Mouse (Mus musculus) forebrain, embryonic 15.5 days (tissue): ENCODE results near the gene Tex14. TPM values are rescaled to one million over a fixed set of nuclear protein-coding genes. Genes with fewer than 3 reads are reported as not detected.

ENCODE experiments used
- ATAC-seq: fragments of 200-750 bp; cut with Nextera tagmentation; replicated peaks from 2 replicates; pipeline ENCODE4 v1.8.0; 2017; ENCODE audit warnings: mild to moderate bottlenecking, moderate TSS enrichment, moderate library complexity
- H3K27ac ChIP-seq: fragments of 300-500 bp; sonication (generic); replicated peaks from 2 replicates; pipeline ENCODE4 v1.5.1; 2015; ENCODE audit warnings: mild to moderate bottlenecking, inconsistent platforms
- H3K27me3 ChIP-seq: fragments of 300-500 bp; sonication (generic); 2 replicates; pipeline ENCODE4 v1.6.1; 2015; ENCODE audit warnings: inconsistent platforms
- H3K36me3 ChIP-seq: fragments of 300-500 bp; sonication (generic); 2 replicates; pipeline ENCODE4 v1.6.1; 2015; ENCODE audit warnings: mild to moderate bottlenecking, inconsistent platforms
- H3K4me1 ChIP-seq: fragments of 300-500 bp; sonication (generic); 2 replicates; pipeline ENCODE4 v1.6.1; 2015; ENCODE audit warnings: inconsistent platforms
- H3K4me2 ChIP-seq: fragments of 300-500 bp; sonication (generic); replicated peaks from 2 replicates; pipeline ENCODE4 v1.6.1; 2015; ENCODE audit warnings: mild to moderate bottlenecking, inconsistent platforms
- H3K4me3 ChIP-seq: fragments of 300-500 bp; sonication (generic); 2 replicates; pipeline ENCODE4 v1.5.1; 2015; ENCODE audit warnings: mild to moderate bottlenecking, inconsistent platforms
- H3K9ac ChIP-seq: fragments of 300-500 bp; sonication (generic); replicated peaks from 2 replicates; pipeline ENCODE4 v1.6.1; 2015; ENCODE audit warnings: mild to moderate bottlenecking, inconsistent platforms
- H3K9me3 ChIP-seq: fragments of 300-500 bp; sonication (generic); 2 replicates; pipeline ENCODE4 v1.6.1; 2016; ENCODE audit warnings: inconsistent platforms
- WGBS: fragments of 180-500 bp; shearing (Covaris S2); methylation state at CpG from one replicate; pipeline ENCODE4 v1.1.7; 2015; ENCODE audit warnings: mixed read lengths; 5-methylcytosine and 5-hydroxymethylcytosine counted together
- polyA plus RNA-seq: library from polyadenylated mRNA; unstranded; fragments of >200 nt; fragmentation: Nextera tagmentation; extraction: Ambion mirVana; gene quantifications from 2 replicates; pipeline ENCODE4 v1.2.1, GENCODE M21; 2015

Tex14 gene
- polyA plus RNA-seq, 1 experiment from 2014 or later: not detected

- H3K27ac ChIP-seq: no peak overlapping the region
- no peaks in the 10 kb centered on the region for H3K36me3 ChIP-seq
- H3K4me2 ChIP-seq: no peak overlapping the region
- no peak overlapping the region for H3K4me3 ChIP-seq
- no peak for ATAC-seq
- no peak overlapping the region for H3K9ac ChIP-seq
- peaks cover 4% of the 10 kb centered on the region; the same call in 1 of the 2 replicates for H3K4me1 ChIP-seq
- H3K27me3 ChIP-seq: no peaks in the 10 kb centered on the region
- 84% methylated on average over 6 of the region's 6 CpGs for WGBS
- no peaks in the 10 kb centered on the region for H3K9me3 ChIP-seq
These were observed 178.6 kb downstream of the Tex14 start for GRCm38 (mm10) chr11:87583291-87584034.

- 91% methylated on average over 10 of the region's 10 CpGs for WGBS
- Histone ChIP-seq H3K27ac (no peak overlapping the region), H3K9ac (no peak overlapping the region), H3K27me3 (no peaks in the 10 kb centered on the region), H3K4me2 (no peak overlapping the region), H3K4me1 (peaks cover 7% of the 10 kb centered on the region), H3K9me3 (no peaks in the 10 kb centered on the region), H3K4me3 (no peak overlapping the region), H3K36me3 (no peaks in the 10 kb centered on the region)
- no peak for ATAC-seq
These were observed 180.0 kb downstream of the Tex14 start for GRCm38 (mm10) chr11:87584711-87585505.

GRCm38 (mm10) chr11:87587211-87587874 lies 182.5 kb downstream of the Tex14 start:
- no peak overlapping the region for H3K4me3 ChIP-seq
- H3K27ac ChIP-seq: no peak overlapping the region
- peaks cover 17% of the 10 kb centered on the region for H3K4me1 ChIP-seq
- no peak overlapping the region for H3K4me2 ChIP-seq
- H3K36me3 ChIP-seq: no peaks in the 10 kb centered on the region
- no peaks in the 10 kb centered on the region for H3K27me3 ChIP-seq
- no peak overlapping the region for H3K9ac ChIP-seq
- H3K9me3 ChIP-seq: no peaks in the 10 kb centered on the region
- no peak for ATAC-seq
- 94% methylated on average over 5 of the region's 5 CpGs for WGBS

GRCm38 (mm10) chr11:87589605-87590004 lies 184.7 kb downstream of the Tex14 start:
- H3K4me3 ChIP-seq: no peak overlapping the region
- H3K4me1 ChIP-seq: peaks cover 34% of the 10 kb centered on the region
- no peak overlapping the region for H3K27ac ChIP-seq
- no peaks in the 10 kb centered on the region for H3K9me3 ChIP-seq
- H3K4me2 ChIP-seq: 0 out of 2 replicates have a peak overlapping the region, but pooled peaks have one; percentile 91
- H3K9ac ChIP-seq: no peak overlapping the region
- no peaks in the 10 kb centered on the region for H3K27me3 ChIP-seq
- no peak for ATAC-seq
- whole genome bisulfite sequencing: 95% methylated on average over 8 of the region's 8 CpGs
- no peaks in the 10 kb centered on the region for H3K36me3 ChIP-seq

GRCm38 (mm10) chr11:87590841-87591525 lies 186.1 kb downstream of the Tex14 start:
- H3K4me3 ChIP-seq: peak overlapping the region; percentile 78
- WGBS: 3% methylated on average over 25 of the region's 25 CpGs
- H3K9ac ChIP-seq: peak overlapping the region; percentile 63
- peak overlapping the region; percentile 91 for H3K4me2 ChIP-seq
- peaks cover 43% of the 10 kb centered on the region for H3K4me1 ChIP-seq
- ATAC-seq: no peak
- H3K36me3 ChIP-seq: no peaks in the 10 kb centered on the region
- no peaks in the 10 kb centered on the region for H3K27me3 ChIP-seq
- H3K27ac ChIP-seq: peak overlapping the region; percentile 89
- no peaks in the 10 kb centered on the region for H3K9me3 ChIP-seq

GRCm38 (mm10) chr11:87591526-87592353 lies 186.9 kb downstream of the Tex14 start, which contains the start of gene Mtmr4:
Mtmr4 (plus strand) TSS chr11:87592162.
- Histone ChIP-seq H3K4me3 (peak within 1 kb of the TSS; percentile 78), H3K36me3 (no peaks in the 10 kb centered on the region), H3K27me3 (no peaks in the 10 kb centered on the region), H3K9me3 (no peaks in the 10 kb centered on the region), H3K9ac (peak within 1 kb of the TSS; percentile 67), H3K4me1 (peaks cover 50% of the 10 kb centered on the region), H3K4me2 (peak within 1 kb of the TSS; percentile 91), H3K27ac (peak within 1 kb of the TSS; percentile 94)
- ATAC-seq: peak; percentile 98
- under 1% methylated on average over 61 of the region's 61 CpGs for WGBS

GRCm38 (mm10) chr11:87592354-87592695 lies 187.5 kb downstream of the Tex14 start:
- no peak for ATAC-seq
- peak overlapping the region; percentile 70 for H3K4me2 ChIP-seq
- WGBS: 1% methylated on average over 15 of the region's 15 CpGs
- peaks cover 56% of the 10 kb centered on the region for H3K4me1 ChIP-seq
- H3K27me3 ChIP-seq: no peaks in the 10 kb centered on the region
- H3K36me3 ChIP-seq: peaks cover 2% of the 10 kb centered on the region; the same call in 1 of the 2 replicates
- H3K4me3 ChIP-seq: peak overlapping the region; percentile 78
- peak overlapping the region; percentile 94 for H3K27ac ChIP-seq
- H3K9ac ChIP-seq: peak overlapping the region; percentile 67
- H3K9me3 ChIP-seq: no peaks in the 10 kb centered on the region

GRCm38 (mm10) chr11:87592713-87593598 lies 188.1 kb downstream of the Tex14 start:
- no peak for ATAC-seq
- Histone ChIP-seq H3K4me2 (peak overlapping the region; percentile 70), H3K9me3 (no peaks in the 10 kb centered on the region), H3K27ac (peak overlapping the region; percentile 94), H3K36me3 (peaks cover 8% of the 10 kb centered on the region), H3K27me3 (no peaks in the 10 kb centered on the region), H3K9ac (peak overlapping the region; percentile 67), H3K4me3 (peak overlapping the region; percentile 78), H3K4me1 (peaks cover 59% of the 10 kb centered on the region)
- 36% methylated on average over 13 of the region's 13 CpGs for WGBS

- under 1% methylated on average over 30 of the region's 37 CpGs for WGBS
These were observed 190.5 kb downstream of the Tex14 start for GRCm38 (mm10) chr11:87595327-87595841.

GRCm38 (mm10) chr11:87595976-87596375 lies 191.1 kb downstream of the Tex14 start:
- Histone ChIP-seq H3K36me3 (peaks cover 39% of the 10 kb centered on the region), H3K9ac (peak overlapping the region; percentile 95), H3K4me3 (peak overlapping the region; percentile 82), H3K4me1 (peaks cover 43% of the 10 kb centered on the region), H3K27ac (peak overlapping the region; percentile 92), H3K27me3 (no peaks in the 10 kb centered on the region), H3K9me3 (no peaks in the 10 kb centered on the region), H3K4me2 (peak overlapping the region; percentile 76)
- no peak for ATAC-seq
- WGBS: 5% methylated on average over 7 of the region's 7 CpGs

More at GRCm38 (mm10) chr11:87595327-87595841, 190.5 kb downstream of the Tex14 start:
- peak overlapping the region; percentile 82 for H3K4me3 ChIP-seq
- H3K27me3 ChIP-seq: no peaks in the 10 kb centered on the region
- peaks cover 47% of the 10 kb centered on the region for H3K4me1 ChIP-seq
- H3K27ac ChIP-seq: peak overlapping the region; percentile 92
- peak overlapping the region; percentile 76 for H3K4me2 ChIP-seq
- no peaks in the 10 kb centered on the region for H3K9me3 ChIP-seq
- peak; percentile 58 for ATAC-seq
- H3K36me3 ChIP-seq: peaks cover 33% of the 10 kb centered on the region
- H3K9ac ChIP-seq: peak overlapping the region; percentile 95
